Mouse (Mus musculus) thymus, adult 2 months (tissue): ENCODE measurements around the gene Thbs2. TPM values are rescaled to one million over a fixed set of nuclear protein-coding genes. Genes with fewer than 3 reads are reported as not detected.

Experiments used
- DNase-seq: peaks from one replicate; pipeline ENCODE4 v3.0.0; 2021
- H3K27ac ChIP-seq: fragments of 200-500 bp; 2 replicates; pipeline ENCODE4 v1.5.1; 2012; ENCODE audit warnings: low read length, control low read depth; ENCODE audit not compliant: control insufficient read depth, insufficient read depth
- H3K27me3 ChIP-seq: fragments of 200-500 bp; 2 replicates; pipeline ENCODE4 v1.6.1; 2012; ENCODE audit warnings: mild to moderate bottlenecking, low read length, moderate library complexity, mixed read lengths; ENCODE audit not compliant: control insufficient read depth, insufficient read depth
- H3K36me3 ChIP-seq: fragments of 200-500 bp; 2 replicates; pipeline ENCODE4 v1.6.1; 2012; ENCODE audit warnings: mild to moderate bottlenecking, low read length, moderate library complexity; ENCODE audit not compliant: control insufficient read depth, insufficient read depth
- H3K4me1 ChIP-seq: fragments of 200-500 bp; replicated peaks from 2 replicates; pipeline ENCODE4 v1.6.1; 2012; ENCODE audit warnings: low read length; ENCODE audit not compliant: control insufficient read depth, insufficient read depth
- H3K4me3 ChIP-seq: fragments of 200-500 bp; 2 replicates; pipeline ENCODE4 v1.5.1; 2012; ENCODE audit warnings: mild to moderate bottlenecking, low read length, control low read depth, moderate library complexity; ENCODE audit not compliant: control insufficient read depth, insufficient read depth
- CTCF ChIP-seq: fragments of 200-500 bp; IDR thresholded peaks from 2 replicates; pipeline ENCODE4 v1.5.1; 2012; ENCODE audit warnings: mild to moderate bottlenecking, control low read depth, low read length, moderate library complexity, borderline replicate concordance; ENCODE audit not compliant: control insufficient read depth, poor library complexity, insufficient read depth; ENCODE audit errors: extremely low read depth
- POLR2A ChIP-seq: fragments of 200-500 bp; IDR thresholded peaks from 2 replicates; pipeline ENCODE4 v1.6.1; 2012; ENCODE audit warnings: mild to moderate bottlenecking, low read length, control low read depth, moderate library complexity; ENCODE audit not compliant: control insufficient read depth, poor library complexity, insufficient read depth; ENCODE audit errors: extremely low read depth
- WGBS: fragments of 180-500 bp; shearing (Covaris S2); methylation state at CpG from one replicate; pipeline ENCODE4 v1.1.7; 2018; 5-methylcytosine and 5-hydroxymethylcytosine counted together
- polyA plus RNA-seq: library from polyadenylated mRNA; depleted of rRNA; stranded (reverse); fragments of >200 nt; gene quantifications from 2 replicates; pipeline ENCODE4 v1.2.3, GENCODE M21; 2012

Thbs2 gene
- polyA plus RNA-seq, 1 experiment: 5.4 TPM

DNA sequence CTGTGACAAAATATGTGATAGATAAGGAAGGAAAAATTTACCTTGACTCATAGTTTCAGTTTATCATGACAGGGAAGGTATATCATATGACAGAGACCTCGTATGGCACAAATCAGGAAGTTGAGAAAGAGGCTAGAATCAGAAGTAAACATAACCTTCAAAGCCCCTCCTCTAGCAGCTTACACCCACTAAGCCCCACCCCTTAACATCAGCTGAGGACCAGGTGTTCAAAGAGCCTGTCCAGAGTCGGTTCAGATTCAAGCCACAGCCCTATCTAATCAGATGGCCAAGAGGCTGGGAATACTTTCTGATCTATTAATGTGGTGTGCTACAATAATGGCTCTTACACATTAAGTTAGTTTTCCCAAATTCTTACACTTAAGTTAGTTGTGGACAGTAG lies 30.8 kb upstream of the Thbs2 start:
- Histone ChIP-seq H3K27me3 (no peaks in the 10 kb centered on the region), H3K4me3 (no peak overlapping the region), H3K4me1 (no peaks in the 10 kb centered on the region), H3K36me3 (no peaks in the 10 kb centered on the region), H3K27ac (no peak overlapping the region)
- WGBS: 20% methylated on average over 2 of the region's 2 CpGs
- DNase-seq: no peak
- TF ChIP-seq POLR2A: no peak

DNA sequence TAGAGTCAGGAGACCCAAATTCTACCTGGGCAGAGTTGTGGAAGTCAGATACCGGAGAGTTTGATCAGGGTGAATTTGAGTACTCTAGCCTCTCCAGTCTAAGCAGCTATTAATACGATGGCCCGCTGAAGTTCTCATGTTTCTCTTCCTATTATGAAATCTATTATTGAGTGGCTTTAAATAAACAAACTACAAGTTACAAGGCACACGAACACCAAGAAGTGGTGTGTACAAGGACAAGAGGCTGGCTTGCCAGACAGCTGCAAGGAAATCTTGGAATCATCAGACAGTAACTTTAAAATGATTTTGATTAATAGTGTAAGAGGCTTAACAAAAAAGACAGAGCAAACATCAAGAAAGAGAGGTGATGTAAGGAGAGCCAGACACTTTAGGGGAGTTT lies 27.3 kb upstream of the Thbs2 start:
- Histone ChIP-seq H3K36me3 (no peaks in the 10 kb centered on the region), H3K4me3 (no peak overlapping the region), H3K27ac (no peak overlapping the region), H3K4me1 (no peaks in the 10 kb centered on the region), H3K27me3 (no peaks in the 10 kb centered on the region)
- 91% methylated on average over 4 of the region's 4 CpGs for WGBS
- TF ChIP-seq CTCF: no peak
- DNase-seq: no peak

DNA sequence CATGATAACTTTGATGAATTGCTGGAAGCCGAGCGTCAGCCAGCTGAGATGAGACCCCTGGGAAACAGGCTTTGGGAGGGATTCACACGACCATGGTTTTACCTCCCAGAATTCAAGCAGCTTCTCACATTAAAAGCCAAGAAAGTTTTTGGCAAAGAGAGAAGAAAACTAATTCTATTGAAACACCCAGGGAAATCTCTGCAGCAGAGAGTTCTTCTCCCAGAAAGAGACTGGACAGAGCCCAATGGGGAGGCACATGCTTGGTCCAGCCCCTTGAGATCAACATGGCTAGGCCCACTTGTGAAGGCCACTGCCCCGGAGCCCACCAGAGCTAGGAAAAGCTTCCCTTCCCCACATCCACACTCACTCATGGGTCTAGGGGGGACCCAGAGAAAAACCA lies 26.9 kb upstream of the Thbs2 start:
- Histone ChIP-seq H3K4me1 (no peaks in the 10 kb centered on the region), H3K4me3 (no peak overlapping the region), H3K27me3 (no peaks in the 10 kb centered on the region), H3K36me3 (no peaks in the 10 kb centered on the region), H3K27ac (no peak overlapping the region)
- 88% methylated on average over 4 of the region's 4 CpGs for WGBS
- DNase-seq: no peak
- no peak for TF ChIP-seq POLR2A
- no peak for TF ChIP-seq CTCF

GRCm38 (mm10) chr17:14720227-14720626 lies 26.2 kb upstream of the Thbs2 start:
- Histone ChIP-seq H3K27me3 (no peaks in the 10 kb centered on the region), H3K36me3 (no peaks in the 10 kb centered on the region), H3K4me3 (no peak overlapping the region), H3K27ac (no peak overlapping the region), H3K4me1 (no peaks in the 10 kb centered on the region)
- DNase-seq: no peak
- WGBS: 91% methylated on average over 7 of the region's 7 CpGs
- TF ChIP-seq CTCF (no peak), POLR2A (no peak)

DNA sequence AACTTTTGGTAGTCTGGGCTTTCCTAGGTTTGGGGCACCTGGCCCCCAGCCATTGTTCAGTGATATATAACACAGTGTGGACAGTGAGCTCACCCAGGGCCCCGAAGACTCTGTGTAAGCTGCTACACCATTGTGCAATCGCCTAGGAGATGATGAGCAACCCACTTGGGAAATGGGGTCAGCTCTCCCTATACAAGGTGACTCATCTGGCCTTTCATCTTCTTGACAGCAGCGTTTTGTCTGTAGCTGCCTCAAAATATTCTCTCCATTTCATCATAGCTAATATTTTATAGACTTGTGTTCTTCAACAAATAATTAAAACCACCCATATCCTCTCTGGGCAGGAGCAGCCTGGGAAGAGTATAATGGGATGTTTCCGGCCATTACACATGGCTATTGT lies 24.8 kb upstream of the Thbs2 start:
- no peak for DNase-seq
- TF ChIP-seq CTCF (no peak), POLR2A (no peak)
- H3K27ac ChIP-seq: no peak overlapping the region
- no peaks in the 10 kb centered on the region for H3K27me3 ChIP-seq
- no peak overlapping the region for H3K4me3 ChIP-seq
- WGBS: 88% methylated on average over 4 of the region's 4 CpGs
- H3K36me3 ChIP-seq: no peaks in the 10 kb centered on the region
- no peaks in the 10 kb centered on the region for H3K4me1 ChIP-seq

- WGBS: 94% methylated on average over 8 of the region's 8 CpGs
- no peak for DNase-seq
- Histone ChIP-seq H3K4me1 (no peaks in the 10 kb centered on the region), H3K36me3 (no peaks in the 10 kb centered on the region), H3K27me3 (no peaks in the 10 kb centered on the region), H3K27ac (no peak overlapping the region), H3K4me3 (no peak overlapping the region)
- TF ChIP-seq CTCF: no peak
- TF ChIP-seq POLR2A: no peak
Measured at GRCm38 (mm10) chr17:14714782-14715181, 20.7 kb upstream of the Thbs2 start.

GRCm38 (mm10) chr17:14714374-14714773 lies 20.3 kb upstream of the Thbs2 start:
- WGBS: 93% methylated on average over 3 of the region's 3 CpGs
- H3K36me3 ChIP-seq: no peaks in the 10 kb centered on the region
- no peaks in the 10 kb centered on the region for H3K4me1 ChIP-seq
- H3K27me3 ChIP-seq: no peaks in the 10 kb centered on the region
- no peak overlapping the region for H3K4me3 ChIP-seq
- no peak for DNase-seq
- H3K27ac ChIP-seq: no peak overlapping the region
- TF ChIP-seq POLR2A (no peak), CTCF (no peak)

GRCm38 (mm10) chr17:14711784-14712183 lies 17.7 kb upstream of the Thbs2 start:
- no peak overlapping the region for H3K27ac ChIP-seq
- no peaks in the 10 kb centered on the region for H3K4me1 ChIP-seq
- TF ChIP-seq CTCF (no peak), POLR2A (no peak)
- 97% methylated on average over 3 of the region's 3 CpGs for WGBS
- no peaks in the 10 kb centered on the region for H3K36me3 ChIP-seq
- DNase-seq: no peak
- no peaks in the 10 kb centered on the region for H3K27me3 ChIP-seq
- no peak overlapping the region for H3K4me3 ChIP-seq
